Mouse (Mus musculus): ENCODE data around the gene Abi3bp. TPM values are rescaled to one million over a fixed set of nuclear protein-coding genes. Genes with fewer than 3 reads are reported as not detected.
A peak's percentile ranks its signal among the peaks of the same experiment; 100 is the strongest.

Gene Abi3bp
- polyA plus RNA-seq, 1 experiment from 2014 or later: 0.22 TPM

DNA sequence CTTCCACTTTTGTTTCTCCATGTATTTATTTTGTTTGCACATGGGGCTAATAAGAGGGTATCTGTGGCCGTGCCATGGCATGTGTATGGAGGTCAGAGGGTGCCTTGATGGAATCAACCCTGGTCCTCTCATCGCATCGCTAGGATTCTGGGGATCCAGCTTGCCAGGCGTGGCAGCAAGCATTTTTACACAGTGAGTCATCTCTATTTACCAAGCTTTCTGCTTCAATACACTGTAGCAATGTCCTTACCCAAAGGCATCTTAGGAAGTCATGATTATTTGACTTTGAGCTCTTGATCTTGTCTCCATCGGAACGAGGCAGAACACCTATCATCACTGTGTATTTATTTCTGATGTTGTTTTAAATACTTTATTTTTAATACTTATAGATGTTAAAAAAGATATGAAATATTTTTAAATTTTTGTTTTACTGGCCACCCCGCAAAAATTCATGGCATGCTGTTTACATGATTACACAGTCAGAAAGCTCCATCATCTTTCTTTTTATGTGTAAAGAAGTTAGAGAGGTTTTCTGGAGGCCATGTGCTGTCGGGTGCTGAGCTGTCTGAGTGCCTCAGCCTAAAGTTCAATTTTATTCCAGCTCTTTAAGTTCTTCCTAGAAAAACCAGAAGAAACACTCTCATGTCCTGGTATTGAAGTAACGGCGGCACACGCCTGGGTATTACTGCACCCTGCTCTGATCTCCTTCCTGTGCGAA lies 177.7 kb downstream of the Abi3bp start:
- Histone ChIP-seq H3K9me3 (no peaks in the 10 kb centered on the region), H3K9ac (replicated peaks) (no peak overlapping the region), H3K4me1 (no peaks in the 10 kb centered on the region), H3K36me3 (no peaks in the 10 kb centered on the region), H3K4me2 (replicated peaks) (no peak overlapping the region), H3K4me3 (no peak overlapping the region), H3K27ac (replicated peaks) (no peak overlapping the region), H3K27me3 (no peaks in the 10 kb centered on the region)
- 86% methylated on average over 12 of the region's 12 CpGs for WGBS
- ATAC-seq (replicated peaks): no peak

DNA sequence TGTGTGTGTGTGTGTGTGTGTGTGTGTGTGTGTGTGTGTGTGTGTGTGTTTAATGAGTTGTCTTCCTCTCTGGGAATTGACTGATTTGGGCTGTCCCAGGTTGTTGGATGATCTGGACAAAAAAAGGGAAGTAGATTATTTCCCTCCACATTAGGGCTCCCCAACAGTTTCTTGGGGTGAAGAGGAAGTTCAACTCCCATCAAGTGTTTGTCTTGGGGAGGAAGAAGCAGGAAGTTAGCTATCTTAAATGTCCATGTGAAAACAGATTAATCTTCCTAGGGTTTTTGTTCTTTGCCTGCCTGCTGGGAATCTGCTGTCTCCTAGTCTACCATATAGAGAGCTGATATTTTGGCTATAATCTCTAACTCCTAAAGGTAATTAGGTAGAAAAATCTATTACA lies 181.2 kb downstream of the Abi3bp start:
- H3K9me3 ChIP-seq: no peaks in the 10 kb centered on the region
- no peak overlapping the region for H3K9ac ChIP-seq (replicated peaks)
- no peak overlapping the region for H3K4me3 ChIP-seq
- H3K36me3 ChIP-seq: no peaks in the 10 kb centered on the region
- H3K4me1 ChIP-seq: no peaks in the 10 kb centered on the region
- H3K4me2 ChIP-seq (replicated peaks): no peak overlapping the region
- no peak overlapping the region for H3K27ac ChIP-seq (replicated peaks)
- ATAC-seq (replicated peaks): no peak
- H3K27me3 ChIP-seq: no peaks in the 10 kb centered on the region

DNA sequence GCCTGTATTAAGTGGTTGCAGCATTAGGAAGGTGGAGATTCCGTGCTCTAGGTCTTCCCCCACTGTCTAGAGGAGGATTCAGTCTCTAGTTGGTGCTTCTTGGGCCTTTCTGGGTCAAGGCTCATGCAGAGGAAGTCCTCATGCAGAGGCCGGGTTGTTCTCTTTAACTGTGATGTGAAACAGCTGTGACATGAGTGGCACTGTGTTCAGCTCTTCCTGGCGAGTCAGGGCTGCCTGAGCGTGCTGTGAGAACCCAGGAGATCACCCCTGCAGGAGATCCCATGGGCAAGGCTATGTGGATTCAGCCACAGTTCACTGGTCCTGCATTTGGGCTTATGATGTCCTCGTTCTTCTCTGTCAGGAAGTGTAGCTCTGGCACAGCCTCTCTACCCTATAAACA lies 191.8 kb downstream of the Abi3bp start:
- no peak overlapping the region for H3K4me2 ChIP-seq (replicated peaks)
- H3K4me1 ChIP-seq: no peaks in the 10 kb centered on the region
- WGBS: 86% methylated on average over 5 of the region's 5 CpGs
- H3K9ac ChIP-seq (replicated peaks): no peak overlapping the region
- ATAC-seq (replicated peaks): no peak
- H3K4me3 ChIP-seq: no peak overlapping the region
- H3K36me3 ChIP-seq: no peaks in the 10 kb centered on the region
- H3K27ac ChIP-seq (replicated peaks): no peak overlapping the region
- no peaks in the 10 kb centered on the region for H3K9me3 ChIP-seq
- no peaks in the 10 kb centered on the region for H3K27me3 ChIP-seq

DNA sequence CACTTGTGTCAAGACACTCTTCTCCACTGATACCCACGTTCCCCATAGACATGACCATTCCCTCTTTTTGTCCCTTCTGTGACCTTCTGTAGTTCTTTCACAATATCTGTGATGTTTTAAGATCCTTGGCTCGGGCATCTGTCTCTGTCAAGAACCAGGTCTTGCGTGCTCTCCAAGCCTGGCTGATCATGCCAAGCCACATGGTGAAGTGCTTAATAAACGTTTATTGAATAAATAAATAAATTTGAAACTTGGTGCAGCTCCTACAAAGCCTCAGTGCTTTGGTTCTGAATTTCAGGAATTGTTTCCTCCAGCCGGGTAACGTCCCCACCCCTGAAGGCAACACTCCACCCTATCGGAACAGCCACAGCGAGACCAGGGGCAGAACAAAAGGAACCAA lies 193.3 kb downstream of the Abi3bp start:
- H3K4me3 ChIP-seq: no peak overlapping the region
- H3K4me1 ChIP-seq: no peaks in the 10 kb centered on the region
- WGBS: 84% methylated on average over 8 of the region's 8 CpGs
- H3K27me3 ChIP-seq: no peaks in the 10 kb centered on the region
- no peaks in the 10 kb centered on the region for H3K9me3 ChIP-seq
- H3K4me2 ChIP-seq (replicated peaks): no peak overlapping the region
- H3K27ac ChIP-seq (replicated peaks): no peak overlapping the region
- no peaks in the 10 kb centered on the region for H3K36me3 ChIP-seq
- no peak overlapping the region for H3K9ac ChIP-seq (replicated peaks)
- ATAC-seq (replicated peaks): no peak

DNA sequence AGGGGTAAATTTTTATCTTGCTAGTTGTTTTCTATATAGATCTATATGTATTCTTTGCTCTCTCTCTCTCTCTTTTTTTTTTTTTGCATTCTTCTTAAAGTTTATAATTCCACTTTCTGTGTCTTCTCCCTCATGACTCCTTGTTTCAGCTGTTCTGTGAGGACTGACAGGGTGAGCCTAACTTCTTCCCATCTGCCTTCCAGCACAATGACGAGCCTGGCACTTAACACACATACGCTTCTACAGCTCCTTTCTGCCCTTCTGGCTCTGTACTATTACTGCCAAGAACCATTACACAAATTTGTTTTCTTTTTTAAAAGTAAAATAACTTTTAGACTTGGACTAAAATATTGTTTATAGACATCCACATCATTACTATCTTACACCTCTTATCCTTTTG lies 195.7 kb downstream of the Abi3bp start:
- Histone ChIP-seq H3K4me2 (replicated peaks) (no peak overlapping the region), H3K9ac (replicated peaks) (no peak overlapping the region), H3K27me3 (no peaks in the 10 kb centered on the region), H3K27ac (replicated peaks) (no peak overlapping the region), H3K36me3 (no peaks in the 10 kb centered on the region), H3K9me3 (no peaks in the 10 kb centered on the region), H3K4me1 (no peaks in the 10 kb centered on the region), H3K4me3 (no peak overlapping the region)
- 78% methylated on average over 2 of the region's 2 CpGs for WGBS
- ATAC-seq (replicated peaks): no peak

DNA sequence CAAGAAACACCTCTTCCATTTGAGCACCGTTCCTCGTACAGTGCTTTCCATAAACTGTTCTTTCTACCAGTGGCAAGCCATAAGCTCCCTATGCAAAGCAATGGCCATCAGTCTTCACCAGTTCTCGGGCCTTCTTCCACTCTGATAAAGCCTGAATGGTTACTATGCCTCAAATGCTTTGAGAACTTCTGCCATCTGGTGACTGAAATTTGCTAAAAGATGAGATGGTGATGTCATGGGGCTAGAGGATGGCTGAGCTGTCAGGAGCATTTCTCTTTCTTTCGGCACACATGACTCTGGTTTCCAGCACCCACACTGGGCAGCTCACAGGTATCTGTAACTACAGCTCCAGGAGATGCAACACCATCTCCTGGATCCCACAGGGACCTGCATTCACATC lies 199.5 kb downstream of the Abi3bp start:
- ATAC-seq (replicated peaks): peak; percentile 53
- no peaks in the 10 kb centered on the region for H3K36me3 ChIP-seq

DNA sequence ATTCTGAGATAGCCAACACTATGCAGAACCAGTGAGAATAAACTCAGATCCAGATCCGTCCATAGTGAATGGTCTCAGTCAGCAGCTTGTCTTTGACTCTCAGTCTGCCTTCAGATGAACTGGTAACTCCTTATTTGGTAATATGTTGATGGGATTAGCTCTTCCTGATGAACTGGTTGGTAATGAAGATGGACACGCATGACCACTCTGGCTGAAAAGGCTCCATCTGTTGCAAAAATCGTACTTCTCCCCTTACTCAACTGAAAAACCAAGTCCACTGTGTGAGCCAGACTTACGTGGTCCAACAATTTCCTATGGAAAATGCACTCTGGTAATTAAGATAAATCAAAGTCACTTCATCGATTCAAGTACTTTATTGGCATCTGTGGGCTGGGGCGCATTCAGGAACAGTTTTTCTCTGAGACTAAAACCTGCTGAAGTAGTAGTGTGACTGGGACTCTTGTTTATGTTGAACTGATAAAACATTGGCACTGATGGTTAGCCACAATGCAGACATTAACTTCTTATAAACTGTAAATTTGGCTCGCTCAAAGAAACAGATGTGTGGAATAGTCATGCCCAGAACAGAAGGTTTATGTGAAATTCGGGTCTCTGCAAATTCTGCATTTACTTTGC lies 203.4 kb downstream of the Abi3bp start:
- peaks cover 3% of the 10 kb centered on the region for H3K36me3 ChIP-seq
- H3K9me3 ChIP-seq: no peaks in the 10 kb centered on the region
- no peaks in the 10 kb centered on the region for H3K4me1 ChIP-seq
- 0 out of 2 replicates have a peak, but pooled peaks have one; percentile 26 for ATAC-seq (replicated peaks)
- no peak overlapping the region for H3K27ac ChIP-seq (replicated peaks)
- H3K4me2 ChIP-seq (replicated peaks): no peak overlapping the region
- WGBS: 69% methylated on average over 8 of the region's 8 CpGs
- no peaks in the 10 kb centered on the region for H3K27me3 ChIP-seq
- H3K9ac ChIP-seq (replicated peaks): no peak overlapping the region
- H3K4me3 ChIP-seq: no peak overlapping the region

More for the DNA sequence above, 199.5 kb downstream of the Abi3bp start:
- Histone ChIP-seq H3K9ac (replicated peaks) (no peak overlapping the region), H3K4me2 (replicated peaks) (no peak overlapping the region), H3K9me3 (no peaks in the 10 kb centered on the region), H3K27ac (replicated peaks) (no peak overlapping the region), H3K4me3 (no peak overlapping the region), H3K4me1 (no peaks in the 10 kb centered on the region), H3K27me3 (no peaks in the 10 kb centered on the region)
- WGBS: 73% methylated on average over 4 of the region's 4 CpGs

DNA sequence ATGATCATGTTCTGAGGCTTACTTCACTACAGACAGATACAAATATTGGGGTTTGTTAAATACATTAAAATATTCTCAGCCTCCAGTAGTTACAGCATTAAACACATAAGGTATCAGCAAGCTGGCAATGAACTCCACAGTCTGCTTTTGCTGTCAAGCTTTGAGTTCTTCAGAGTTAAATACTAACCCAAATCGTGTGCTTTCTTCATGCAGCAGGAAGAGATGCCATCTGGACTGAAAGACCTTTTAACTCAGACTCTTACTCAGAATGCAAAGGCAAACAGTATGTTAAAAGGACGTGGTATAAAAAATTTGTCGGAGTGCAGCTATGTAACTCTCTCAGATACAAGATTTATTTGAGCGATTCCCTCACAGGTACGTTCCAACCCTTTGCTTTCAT lies 209.1 kb downstream of the Abi3bp start:
- Histone ChIP-seq H3K4me3 (no peak overlapping the region), H3K27ac (replicated peaks) (no peak overlapping the region), H3K9me3 (no peaks in the 10 kb centered on the region), H3K9ac (replicated peaks) (no peak overlapping the region), H3K27me3 (no peaks in the 10 kb centered on the region), H3K4me1 (no peaks in the 10 kb centered on the region), H3K4me2 (replicated peaks) (no peak overlapping the region), H3K36me3 (peaks cover 35% of the 10 kb centered on the region)
- no peak for ATAC-seq (replicated peaks)
- whole genome bisulfite sequencing: 93% methylated on average over 5 of the region's 5 CpGs

DNA sequence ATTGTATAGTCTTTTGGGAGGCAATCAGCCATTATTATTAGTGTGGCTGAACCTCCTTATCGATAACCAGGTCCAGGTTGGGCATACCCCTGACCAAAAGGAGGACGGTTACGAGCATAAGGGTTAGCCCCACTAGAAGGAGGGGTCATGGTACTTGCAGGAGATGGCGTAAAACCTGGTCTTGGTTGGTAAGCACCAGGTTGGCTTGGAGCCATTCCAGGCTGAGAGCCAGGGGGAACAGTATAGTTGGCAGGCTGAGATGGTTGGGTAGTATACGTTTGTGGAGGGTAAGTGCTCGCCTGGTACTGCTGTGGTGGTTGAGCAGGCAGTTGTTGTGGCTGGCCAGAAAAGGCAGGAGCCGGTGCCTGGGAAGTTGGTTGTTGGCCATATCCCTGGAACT lies 213.0 kb downstream of the Abi3bp start:
- Histone ChIP-seq H3K36me3 (peaks cover 50% of the 10 kb centered on the region), H3K4me1 (no peaks in the 10 kb centered on the region), H3K27me3 (no peaks in the 10 kb centered on the region), H3K9ac (replicated peaks) (no peak overlapping the region), H3K4me2 (replicated peaks) (no peak overlapping the region), H3K27ac (replicated peaks) (no peak overlapping the region), H3K9me3 (no peaks in the 10 kb centered on the region), H3K4me3 (no peak overlapping the region)
- 84% methylated on average over 7 of the region's 7 CpGs for WGBS
- ATAC-seq (replicated peaks): peak; percentile 29; the same call in 1 of the 2 replicates

DNA sequence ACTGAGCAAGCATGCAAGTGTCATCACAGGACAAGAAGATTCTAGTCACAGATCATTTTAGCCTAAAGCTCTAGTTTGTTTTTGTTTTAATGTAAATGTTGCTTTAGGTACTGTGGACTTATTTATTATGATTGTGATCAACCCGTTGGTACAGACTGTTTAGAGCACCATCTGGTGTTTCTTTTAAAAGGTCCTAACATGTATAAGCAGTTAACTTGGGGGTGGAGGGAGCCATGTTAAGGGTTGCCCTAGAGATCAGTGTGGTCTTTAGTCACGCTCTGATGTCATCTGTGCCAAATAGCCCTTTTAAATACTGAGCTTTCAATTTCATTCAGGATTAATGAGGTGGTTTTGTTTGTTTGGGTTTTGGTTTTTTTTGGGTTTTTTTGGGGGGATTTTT lies 218.8 kb downstream of the Abi3bp start:
- Histone ChIP-seq H3K27ac (replicated peaks) (no peak overlapping the region), H3K27me3 (no peaks in the 10 kb centered on the region), H3K4me3 (no peak overlapping the region), H3K9me3 (no peaks in the 10 kb centered on the region), H3K4me1 (no peaks in the 10 kb centered on the region), H3K36me3 (peaks cover 37% of the 10 kb centered on the region), H3K4me2 (replicated peaks) (no peak overlapping the region), H3K9ac (replicated peaks) (no peak overlapping the region)
- ATAC-seq (replicated peaks): no peak
- WGBS: 77% methylated on average over 2 of the region's 2 CpGs

DNA sequence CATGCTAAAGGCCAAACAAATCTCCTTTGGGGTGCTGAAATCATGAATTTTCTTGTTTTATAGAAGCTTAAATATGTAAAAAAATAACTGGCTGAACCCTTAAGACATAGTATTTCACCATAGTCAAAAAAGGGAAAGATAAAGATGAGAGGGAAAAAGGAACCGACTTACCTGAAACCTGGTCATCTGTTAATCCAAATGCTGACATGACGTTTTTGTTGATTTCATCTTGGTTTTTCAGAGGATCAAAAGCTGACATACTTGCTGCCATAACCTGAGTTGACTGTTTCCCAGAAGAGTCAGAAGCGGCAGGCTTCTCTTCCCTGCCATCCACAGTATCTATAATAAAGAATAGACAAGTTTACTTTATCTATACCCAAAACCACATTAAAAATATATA lies 223.2 kb downstream of the Abi3bp start:
- no peak for ATAC-seq (replicated peaks)
- Histone ChIP-seq H3K27ac (replicated peaks) (no peak overlapping the region), H3K4me1 (no peaks in the 10 kb centered on the region), H3K9me3 (no peaks in the 10 kb centered on the region), H3K4me2 (replicated peaks) (no peak overlapping the region), H3K27me3 (no peaks in the 10 kb centered on the region), H3K9ac (replicated peaks) (no peak overlapping the region), H3K36me3 (peaks cover 30% of the 10 kb centered on the region), H3K4me3 (no peak overlapping the region)
- WGBS: 93% methylated on average over 3 of the region's 3 CpGs

DNA sequence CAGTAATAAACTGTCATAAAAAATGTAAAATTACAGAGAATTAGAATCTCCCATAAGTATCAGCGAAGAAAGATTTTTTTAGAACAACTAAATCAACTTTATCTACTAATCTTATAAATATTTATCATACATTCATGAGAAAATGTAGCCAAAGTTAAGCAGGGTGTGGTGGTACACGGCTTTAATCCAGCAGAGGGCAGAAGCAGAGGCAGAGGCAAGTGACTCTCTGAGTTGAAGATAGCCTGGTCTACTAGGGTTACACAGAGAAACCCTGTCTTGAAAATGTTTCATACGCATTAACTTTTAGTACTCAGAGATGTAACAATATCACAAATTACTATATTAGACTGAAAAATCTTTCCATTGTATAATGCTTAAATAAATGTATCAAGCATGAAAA lies 228.1 kb downstream of the Abi3bp start:
- ATAC-seq (replicated peaks): no peak
- Histone ChIP-seq H3K4me3 (no peak overlapping the region), H3K4me1 (no peaks in the 10 kb centered on the region), H3K27me3 (no peaks in the 10 kb centered on the region), H3K27ac (replicated peaks) (no peak overlapping the region), H3K4me2 (replicated peaks) (no peak overlapping the region), H3K36me3 (peaks cover 45% of the 10 kb centered on the region), H3K9ac (replicated peaks) (no peak overlapping the region), H3K9me3 (no peaks in the 10 kb centered on the region)
- 83% methylated on average over 3 of the region's 3 CpGs for WGBS

DNA sequence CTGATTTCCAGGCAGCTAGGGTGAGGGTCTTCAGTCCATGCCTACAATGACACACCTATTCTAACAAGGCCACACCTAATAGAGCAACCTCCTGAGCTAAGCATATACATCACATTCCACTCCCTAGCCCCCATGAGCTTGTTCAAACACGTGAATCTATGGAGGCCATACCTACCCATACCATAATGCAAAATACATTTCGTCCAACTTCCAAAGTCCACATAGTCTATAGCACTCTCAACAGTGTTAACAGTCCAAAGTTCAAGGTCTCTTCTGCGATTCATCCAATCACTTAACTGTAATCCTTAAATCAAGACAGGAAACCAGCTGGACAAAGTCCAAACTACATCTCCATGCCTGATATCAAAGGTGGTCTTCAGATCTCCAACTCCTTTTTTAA lies 232.4 kb downstream of the Abi3bp start:
- no peak overlapping the region for H3K4me3 ChIP-seq
- no peaks in the 10 kb centered on the region for H3K4me1 ChIP-seq
- H3K4me2 ChIP-seq (replicated peaks): no peak overlapping the region
- no peak for ATAC-seq (replicated peaks)
- peaks cover 46% of the 10 kb centered on the region for H3K36me3 ChIP-seq
- no peaks in the 10 kb centered on the region for H3K9me3 ChIP-seq
- no peak overlapping the region for H3K9ac ChIP-seq (replicated peaks)
- 94% methylated on average over 3 of the region's 3 CpGs for WGBS
- no peaks in the 10 kb centered on the region for H3K27me3 ChIP-seq
- no peak overlapping the region for H3K27ac ChIP-seq (replicated peaks)

All from forebrain, embryonic 15.5 days (tissue).